Mouse (Mus musculus): ENCODE results near the gene Med28.

DNA sequence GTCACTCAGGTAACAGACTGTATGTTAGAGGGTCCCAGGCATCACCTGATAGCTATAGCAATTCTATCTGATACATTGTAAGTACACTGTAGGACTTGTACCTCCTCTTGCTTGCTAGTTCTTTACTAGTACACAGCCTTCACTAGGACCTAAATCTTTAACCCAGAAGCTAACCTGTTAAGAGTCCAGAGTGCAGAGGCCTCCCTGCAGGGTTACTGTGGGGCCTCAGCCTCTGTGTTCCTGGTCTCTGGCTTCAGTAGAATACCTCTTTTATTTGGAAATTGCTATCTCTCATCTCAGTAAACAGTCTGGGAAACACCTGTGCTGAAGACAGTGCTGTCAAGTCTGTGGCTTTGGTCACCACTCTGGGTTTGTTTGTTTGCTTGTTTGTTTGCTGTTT, 24.0 kb upstream of the Med28 start:
- no peak for TF ChIP-seq CTCF (IDR thresholded peaks at IDR 0.05; ENCODE audit: insufficient read depth, low read depth, low read length)
- TF ChIP-seq POLR2A (IDR thresholded peaks at IDR 0.05; ENCODE audit: insufficient read depth, low read depth, low read length), result no peak

Data from olfactory bulb, adult 2 months (tissue).